Mouse (Mus musculus) spleen, adult 18-20 months (tissue): ENCODE measurements around the gene Vamp1.

Experiments used
- DNase-seq, 2 experiments: peaks; one replicate each; pipeline ENCODE4 v3.0.0; 2022; ENCODE audit warnings: mixed read lengths in 2 of 2

Gene Vamp1

GRCm38 (mm10) chr6:125291329-125291728 lies 76.0 kb downstream of the Vamp1 start:
- no peak for DNase-seq

- DNase-seq = no peak
Measured at GRCm38 (mm10) chr6:125292256-125292655, 76.9 kb downstream of the Vamp1 start.

- DNase-seq = no peak
Measured at GRCm38 (mm10) chr6:125294049-125294448, 78.7 kb downstream of the Vamp1 start.
